In the genomic region with DNA sequence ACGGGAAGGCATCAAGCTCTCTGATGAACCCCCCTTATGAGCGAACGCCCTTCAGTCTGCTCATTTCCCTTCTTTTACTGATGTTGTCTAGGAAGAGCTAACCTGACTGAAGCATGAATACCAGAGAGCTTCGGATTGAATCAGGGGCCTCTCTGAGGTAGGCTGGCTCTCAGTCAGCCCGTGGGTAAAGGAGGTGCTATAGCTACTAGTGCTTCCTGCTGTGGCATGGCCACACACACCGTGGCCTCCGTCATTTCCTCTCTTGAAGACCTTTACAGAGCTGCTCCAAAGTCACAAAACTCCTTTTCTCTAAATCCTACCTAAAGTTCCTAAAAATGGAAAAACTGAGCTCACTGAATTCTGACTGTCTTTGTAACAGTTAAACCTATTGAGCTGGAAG, we compare ENCODE assay signal across 31 mouse cellular contexts.
A peak's percentile ranks its signal among the peaks of the same experiment; 100 is the strongest.
DNase-seq lines count a peak whose midpoint lies in the region; ATAC-seq and TF ChIP-seq lines count a peak whose summit lies in the region.
"Had no signal": no experiment of that assay in that cellular context is flagged by ENCODE, and none has a peak within 500 bp of the region (broad histone marks: within the 10 kb centered on the region; RNA-seq: fewer than 3 reads in every experiment).

No protein-coding gene starts in this region.

- peak overlapping the region; percentile 54; the same call in 1 of the 2 replicates for H3K27ac ChIP-seq in thymus, adult 2 months (ENCODE audit: control insufficient read depth, insufficient read depth, low read length)
- no peak overlapping the region for H3K27ac ChIP-seq in hindbrain, embryonic 14.5 days
- H3K27ac ChIP-seq: embryonic facial prominence, embryonic 12.5 days; forebrain, embryonic 15.5 days; gastrocnemius, adult 2 months; heart, embryonic 10.5 days; heart, embryonic 15.5 days; hindbrain, embryonic 13.5 days; kidney, embryonic 15.5 days; liver, embryonic 14.5 days; macrophage; neural tube, embryonic 15.5 days had no signal

- TF ChIP-seq POLR2A in thymus, adult 2 months (IDR thresholded peaks at IDR 0.05; ENCODE audit: control insufficient read depth, extremely low read depth, insufficient read depth, low read length, poor library complexity), result no peak

- H3K4me2 ChIP-seq in hindbrain, embryonic 14.5 days (replicated peaks), result no peak overlapping the region
- H3K4me2 ChIP-seq: embryonic facial prominence, embryonic 12.5 days; forebrain, embryonic 15.5 days; heart, embryonic 15.5 days; hindbrain, embryonic 13.5 days; kidney, embryonic 15.5 days; neural tube, embryonic 15.5 days had no signal

- H3K4me1 ChIP-seq in thymus, adult 2 months (replicated peaks; ENCODE audit: control insufficient read depth, insufficient read depth, low read length), result peaks cover 10% of the 10 kb centered on the region
- H3K4me1 ChIP-seq in hindbrain, embryonic 14.5 days (replicated peaks; ENCODE audit: control insufficient read depth, insufficient read depth, low read length), result peaks cover 13% of the 10 kb centered on the region
- H3K4me1 ChIP-seq: heart, embryonic 10.5 days; heart, embryonic 15.5 days had no signal

- no peaks in the 10 kb centered on the region for H3K9me3 ChIP-seq in hindbrain, embryonic 14.5 days (ENCODE audit: control insufficient read depth, low read length)
- H3K9me3 ChIP-seq: embryonic facial prominence, embryonic 12.5 days; forebrain, embryonic 15.5 days; heart, embryonic 10.5 days; heart, embryonic 15.5 days; hindbrain, embryonic 13.5 days; kidney, embryonic 15.5 days; neural tube, embryonic 15.5 days had no signal

- WGBS in thymus, adult 2 months, result 42% methylated on average over 7 of the region's 7 CpGs
- 79% methylated on average over 7 of the region's 7 CpGs for WGBS in hindbrain, embryonic 14.5 days

- H3K4me3 ChIP-seq in thymus, adult 2 months (ENCODE audit: control insufficient read depth, insufficient read depth, low read length), result no peak overlapping the region
- no peak overlapping the region for H3K4me3 ChIP-seq in hindbrain, embryonic 14.5 days (replicated peaks; ENCODE audit: low read length)
- H3K4me3 ChIP-seq: embryonic facial prominence, embryonic 12.5 days; forebrain, embryonic 15.5 days; gastrocnemius, adult 2 months; heart, embryonic 10.5 days; heart, embryonic 15.5 days; hindbrain, embryonic 13.5 days; kidney, embryonic 15.5 days; left cerebral cortex, adult 2 months; neural tube, embryonic 15.5 days had no signal

- ATAC-seq in hindbrain, embryonic 14.5 days (ENCODE audit: low FRiP score), result no peak
- ATAC-seq: forebrain, embryonic 15.5 days had no signal

- DNase-seq in thymus, adult 2 months, result no peak
- DNase-seq in thymus, postnatal 4 days, result no peak
- DNase-seq in T-cell, adult 2 months (ENCODE audit: low spot score), result peak; percentile 78
- DNase-seq in induced T-regulatory cell, adult 2 months (ENCODE audit: low read depth), result peak; percentile 61
- DNase-seq in cerebellum, adult 11-12 months, result no peak
- DNase-seq in hindbrain, embryonic 14.5 days (ENCODE audit: low spot score), result no peak
- DNase-seq in layer of hippocampus, postnatal 10 days (ENCODE audit: low spot score in 2 of 2), result no peak
- DNase-seq: adrenal gland, postnatal 14 days; cerebellum, adult 18-20 months; cerebellum, postnatal 14 days; embryo, embryonic 11 days; gastrocnemius, adult 2 months; gastrocnemius, postnatal 36 days; kidney, adult 18-20 months; kidney, postnatal 25 days; liver; lung, adult 2 months; lung, postnatal 10 days; midbrain, embryonic 14.5 days; right cerebral cortex, postnatal 25 days had no signal

- TF ChIP-seq CTCF in thymus, adult 2 months (IDR thresholded peaks at IDR 0.05; ENCODE audit: borderline replicate concordance, control insufficient read depth, extremely low read depth, insufficient read depth, low read length, poor library complexity), result no peak

- no peaks in the 10 kb centered on the region for H3K27me3 ChIP-seq in thymus, adult 2 months (ENCODE audit: control insufficient read depth, insufficient read depth, low read length)
- no peaks in the 10 kb centered on the region for H3K27me3 ChIP-seq in hindbrain, embryonic 14.5 days (ENCODE audit: control insufficient read depth, insufficient read depth, low read length)
- H3K27me3 ChIP-seq: forebrain, embryonic 15.5 days; heart, embryonic 15.5 days; hindbrain, embryonic 13.5 days; kidney, embryonic 15.5 days; neural tube, embryonic 15.5 days had no signal

- no peak overlapping the region for H3K9ac ChIP-seq in hindbrain, embryonic 14.5 days
- H3K9ac ChIP-seq: embryonic facial prominence, embryonic 12.5 days; forebrain, embryonic 15.5 days; heart, embryonic 15.5 days; hindbrain, embryonic 13.5 days; kidney, embryonic 15.5 days; liver, embryonic 14.5 days; neural tube, embryonic 15.5 days had no signal

- H3K36me3 ChIP-seq in thymus, adult 2 months (ENCODE audit: control insufficient read depth, insufficient read depth, low read length), result peaks cover 97% of the 10 kb centered on the region
- H3K36me3 ChIP-seq in hindbrain, embryonic 14.5 days (replicated peaks; ENCODE audit: control insufficient read depth, insufficient read depth), result peaks cover 11% of the 10 kb centered on the region
- H3K36me3 ChIP-seq: embryonic facial prominence, embryonic 12.5 days; G1E; heart, embryonic 15.5 days; neural tube, embryonic 15.5 days had no signal

Comparison
In these comparisons a context has a peak if more than half of its experiments do, and no peak if none do; other contexts are left out.
1. DNase-seq: peak in T-cell, adult 2 months (single experiment) and induced T-regulatory cell, adult 2 months (single experiment); none in thymus, adult 2 months (single experiment), thymus, postnatal 4 days (single experiment), cerebellum, adult 11-12 months (single experiment), hindbrain, embryonic 14.5 days (single experiment) and layer of hippocampus, postnatal 10 days (0 of 2).